Mouse (Mus musculus): ENCODE data around the gene Chaf1b.

Chaf1b gene

GRCm38 (mm10) chr16:93929370-93930032 lies 45.8 kb downstream of the Chaf1b start:
- CTCF ChIA-PET, result interaction anchor here in 2 of 4 experiments (0.9 to 1.1 kb wide), 2 partner anchors 9 kb away, joined by 3 to 4 read pairs; no protein-coding TSS in a partner anchor
- POLR2A ChIA-PET, result interaction anchor here in 1 of 4 experiments (0.6 to 1.4 kb wide), 5 partner anchors 15 to 250 kb away, joined by 3 to 4 read pairs (median 3); no protein-coding TSS in a partner anchor

- POLR2A ChIA-PET, result interaction anchor here in 1 of 4 experiments (0.8 to 1.8 kb wide), 3 partner anchors 11 to 49 kb away, joined by 3 to 5 read pairs (median 4); partner anchors contain the start of gene Chaf1b
Observed at GRCm38 (mm10) chr16:93932185-93933168, 48.8 kb downstream of the Chaf1b start.

GRCm38 (mm10) chr16:93934588-93934987 lies 50.9 kb downstream of the Chaf1b start:
- CTCF ChIA-PET, result interaction anchor here in 3 of 4 experiments (0.8 to 1.4 kb wide), 5 partner anchors 17 to 85 kb away, joined by 3 to 4 read pairs (median 3); no protein-coding TSS in a partner anchor
- POLR2A ChIA-PET, result interaction anchor here in 2 of 4 experiments (0.6 to 2.0 kb wide), 15 partner anchors 10 to 326 kb away, joined by 3 to 6 read pairs (median 4); partner anchors contain the start of gene Chaf1b (in 1 of the 2)

More at GRCm38 (mm10) chr16:93932185-93933168, 48.8 kb downstream of the Chaf1b start:
- CTCF ChIA-PET, result no interaction called here

GRCm38 (mm10) chr16:93935009-93935408 lies 51.3 kb downstream of the Chaf1b start:
- POLR2A ChIA-PET, result interaction anchor here in 2 of 4 experiments (0.6 to 2.0 kb wide), 12 partner anchors 8 to 134 kb away, joined by 3 to 6 read pairs (median 4); no protein-coding TSS in a partner anchor
- CTCF ChIA-PET, result interaction anchor here (0.6 to 1.4 kb wide), 7 partner anchors 13 to 356 kb away, joined by 3 to 4 read pairs (median 3); no protein-coding TSS in a partner anchor

- CTCF ChIA-PET, result interaction anchor here (0.6 to 1.8 kb wide), 20 partner anchors 9 to 139 kb away, joined by 3 to 10 read pairs (median 3); no protein-coding TSS in a partner anchor
- POLR2A ChIA-PET, result interaction anchor here in 2 of 4 experiments (0.6 to 1.6 kb wide), 6 partner anchors 22 to 143 kb away, joined by 3 to 5 read pairs (median 3); no protein-coding TSS in a partner anchor
Observed at GRCm38 (mm10) chr16:93938400-93938846, 54.7 kb downstream of the Chaf1b start.

GRCm38 (mm10) chr16:93939961-93940360 lies 56.3 kb downstream of the Chaf1b start:
- CTCF ChIA-PET, result interaction anchor here in 1 of 4 experiments (1.0 kb wide), 1 partner anchor 9 kb away, joined by 3 read pairs; no protein-coding TSS in a partner anchor
- POLR2A ChIA-PET, result interaction anchor here in 1 of 4 experiments (1.1 to 1.4 kb wide), 2 partner anchors 17 to 127 kb away, joined by 3 read pairs; no protein-coding TSS in a partner anchor

GRCm38 (mm10) chr16:93941781-93942567 lies 58.3 kb downstream of the Chaf1b start:
- ChIA-PET CTCF (interaction anchor here in 2 of 4 experiments (0.5 to 1.2 kb wide), 3 partner anchors 19 to 141 kb away, joined by 3 to 10 read pairs (median 3); no protein-coding TSS in a partner anchor), POLR2A (interaction anchor here in 2 of 4 experiments (0.6 to 1.3 kb wide), 2 partner anchors 21 to 25 kb away, joined by 3 to 6 read pairs; no protein-coding TSS in a partner anchor)

- POLR2A ChIA-PET, result interaction anchor here in 1 of 4 experiments (1.1 to 1.3 kb wide), 2 partner anchors 11 to 24 kb away, joined by 3 read pairs; no protein-coding TSS in a partner anchor
- CTCF ChIA-PET, result interaction anchor here in 1 of 4 experiments (0.8 kb wide), 1 partner anchor 76 kb away, joined by 10 read pairs; no protein-coding TSS in a partner anchor
Observed at GRCm38 (mm10) chr16:93942796-93943502, 59.2 kb downstream of the Chaf1b start.

GRCm38 (mm10) chr16:93944301-93944700 lies 60.6 kb downstream of the Chaf1b start:
- ChIA-PET CTCF (interaction anchor here in 1 of 4 experiments (0.8 kb wide), 1 partner anchor 18 kb away, joined by 3 read pairs; no protein-coding TSS in a partner anchor), POLR2A (interaction anchor here in 2 of 4 experiments (0.9 to 1.3 kb wide), 2 partner anchors 71 to 139 kb away, joined by 3 read pairs; no protein-coding TSS in a partner anchor)

- CTCF ChIA-PET, result interaction anchor here (0.5 to 1.5 kb wide), 9 partner anchors 11 to 483 kb away, joined by 3 to 6 read pairs (median 3); no protein-coding TSS in a partner anchor
- POLR2A ChIA-PET, result interaction anchor here in 2 of 4 experiments (0.7 kb wide), 2 partner anchors 13 to 35 kb away, joined by 3 read pairs; no protein-coding TSS in a partner anchor
Observed at GRCm38 (mm10) chr16:93947396-93947795, 63.7 kb downstream of the Chaf1b start.

Measured in embryonic stem cell, embryonic (primary cell).